Mouse (Mus musculus) cortical plate, adult 2 months (tissue): ENCODE results near the gene Gm4450.
"Not testable (repeated sequence)": the region's sequence is repeated elsewhere in the genome, so short reads cannot be mapped to it uniquely, and the experiment has no call there.

Experiments
- CTCF ChIP-seq: fragments of 200-500 bp; IDR thresholded peaks from 2 replicates; pipeline ENCODE4 v1.5.1; 2011; ENCODE audit warnings: mild to moderate bottlenecking, control low read depth, low read length; ENCODE audit not compliant: insufficient read depth; ENCODE audit errors: extremely low read depth
- POLR2A ChIP-seq: fragments of 200-500 bp; IDR thresholded peaks from 2 replicates; pipeline ENCODE4 v1.6.1; 2011; ENCODE audit warnings: mild to moderate bottlenecking, low read length, control low read depth; ENCODE audit not compliant: insufficient read depth; ENCODE audit errors: extremely low read depth

DNA sequence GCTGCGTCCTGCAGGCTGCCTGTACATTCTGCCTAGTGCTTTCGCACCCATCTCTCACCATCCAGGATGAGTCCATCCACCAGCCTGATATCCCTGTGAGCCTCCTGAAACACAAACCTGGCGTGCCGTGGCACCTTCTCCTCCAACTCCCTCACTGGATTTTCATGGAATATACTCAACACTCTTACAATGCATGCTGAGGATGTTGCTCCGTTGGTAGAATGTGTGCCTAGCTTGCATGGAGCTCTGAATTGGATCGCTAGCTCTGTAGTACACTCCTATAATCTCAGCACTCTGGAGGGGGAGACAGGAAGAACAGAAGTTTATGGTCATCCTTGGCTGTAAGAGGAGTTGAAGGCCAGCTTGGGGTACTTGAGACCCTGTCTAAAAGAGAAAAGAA is 51.0 kb downstream of the Gm4450 start:
- TF ChIP-seq POLR2A, CTCF: not testable (repeated sequence)
